Mouse (Mus musculus): ENCODE results near the gene Mrpl55.

The Mrpl55 gene

DNA sequence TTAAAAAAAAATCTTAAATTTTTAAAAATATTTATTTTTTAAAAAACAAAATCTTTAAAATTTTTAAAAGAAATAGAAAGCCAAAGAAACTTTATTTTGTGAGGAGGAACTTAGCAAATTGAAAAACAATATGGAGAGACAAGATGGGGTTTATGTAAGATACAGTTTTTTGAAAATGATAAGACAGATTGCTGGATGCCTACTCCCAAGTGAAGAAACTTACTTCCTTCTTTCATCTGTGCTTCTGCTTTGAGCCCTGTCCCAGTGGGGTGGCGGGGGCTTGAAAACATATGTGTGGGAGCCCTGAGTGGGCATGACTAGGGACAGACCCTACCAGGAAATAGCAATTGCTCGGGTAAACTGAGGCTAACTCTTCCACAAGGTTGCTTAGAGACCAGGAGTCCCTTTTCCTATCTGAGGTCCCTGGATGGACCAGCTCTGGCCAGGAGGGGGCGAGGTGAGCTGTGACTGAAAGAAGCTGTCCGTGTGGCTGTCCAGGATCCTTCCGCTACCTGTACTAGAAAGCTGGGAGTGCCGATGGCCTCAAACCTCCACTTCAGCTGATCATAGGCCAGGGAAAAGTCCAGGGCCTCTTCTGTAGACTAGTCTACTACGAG is 28.0 kb downstream of the Mrpl55 start:
- DNase-seq, result peak; percentile 90

DNA sequence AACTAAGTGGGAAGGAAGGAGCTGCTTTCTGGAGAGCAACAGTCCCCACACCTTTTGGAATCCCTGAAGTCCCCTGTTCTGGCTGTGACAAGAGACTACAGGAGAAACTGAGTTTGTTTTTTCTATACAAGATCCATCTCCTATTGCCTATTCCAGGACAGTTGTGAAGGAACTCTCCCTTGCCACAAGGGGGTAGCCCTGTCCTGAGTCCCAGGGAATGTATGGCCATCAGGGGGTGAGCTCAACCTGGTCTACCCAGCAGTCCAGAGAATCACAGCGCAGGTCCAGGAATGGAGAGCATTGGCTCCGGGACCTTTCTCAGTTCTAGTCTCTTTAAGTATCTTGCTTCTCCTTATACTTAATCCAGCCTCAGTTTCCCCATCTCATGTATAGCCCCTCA is 30.5 kb downstream of the Mrpl55 start:
- DNase-seq, result no peak

DNA sequence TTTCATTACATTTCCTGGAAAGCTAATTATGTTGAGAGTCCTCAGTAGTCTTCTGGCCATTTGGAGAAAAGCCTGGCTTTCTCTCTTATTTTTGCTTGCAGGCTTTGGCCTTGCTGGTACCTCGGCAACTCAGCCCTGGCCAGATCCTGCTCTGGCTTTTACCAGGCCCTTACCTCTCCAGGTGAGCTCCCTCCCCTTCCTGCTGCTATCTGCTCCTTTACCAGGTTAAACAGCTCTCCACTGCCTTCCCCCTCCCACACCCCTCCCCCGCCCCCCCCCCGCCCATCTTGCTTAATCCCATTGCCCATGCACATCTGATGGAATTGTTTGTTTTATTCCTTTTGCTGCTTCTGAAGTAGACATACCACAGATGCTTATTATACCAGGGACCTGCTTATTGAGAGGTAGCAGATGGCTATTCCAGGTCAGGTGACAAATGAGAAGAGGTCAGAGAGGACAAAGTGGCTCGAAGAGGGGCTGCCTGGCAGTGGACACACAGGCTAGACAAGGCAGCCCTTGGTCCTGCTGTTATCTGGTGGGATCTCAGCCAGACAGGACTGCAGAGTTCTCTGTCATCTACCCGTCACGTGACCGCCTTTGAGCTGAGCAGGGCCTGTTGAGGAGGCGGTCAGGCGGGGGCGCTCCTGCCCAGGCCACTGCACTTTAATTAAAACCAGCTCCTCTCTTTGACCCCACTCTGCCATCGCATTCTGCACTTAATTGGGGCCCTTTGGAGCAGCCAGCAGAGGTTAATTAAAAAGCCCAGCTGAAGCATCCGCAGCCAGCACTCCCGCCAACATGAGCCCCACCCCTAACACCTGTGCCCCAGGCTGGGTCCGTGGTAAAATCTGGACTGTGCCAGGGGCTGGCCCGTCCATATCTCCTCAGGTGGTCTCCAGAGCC is 36.5 kb downstream of the Mrpl55 start:
- DNase-seq, result peak; percentile 95

DNA sequence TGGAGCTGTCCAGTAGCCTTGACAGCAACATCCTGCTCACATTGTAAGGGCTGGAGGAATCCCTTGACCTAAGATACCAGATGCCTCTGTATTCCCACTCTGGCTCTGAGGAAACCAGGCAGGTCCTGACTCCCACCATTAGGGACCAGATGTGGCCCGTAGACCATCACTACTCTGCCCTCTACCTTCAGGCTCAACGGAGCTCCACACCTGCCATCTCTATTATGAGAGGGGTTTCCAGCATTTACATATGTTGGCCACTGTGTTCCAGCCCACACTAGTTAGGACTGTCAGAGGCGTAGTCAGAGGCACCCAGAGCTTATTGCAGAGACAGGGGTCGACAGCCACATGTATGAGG is 37.1 kb downstream of the Mrpl55 start:
- no peak for DNase-seq

DNA sequence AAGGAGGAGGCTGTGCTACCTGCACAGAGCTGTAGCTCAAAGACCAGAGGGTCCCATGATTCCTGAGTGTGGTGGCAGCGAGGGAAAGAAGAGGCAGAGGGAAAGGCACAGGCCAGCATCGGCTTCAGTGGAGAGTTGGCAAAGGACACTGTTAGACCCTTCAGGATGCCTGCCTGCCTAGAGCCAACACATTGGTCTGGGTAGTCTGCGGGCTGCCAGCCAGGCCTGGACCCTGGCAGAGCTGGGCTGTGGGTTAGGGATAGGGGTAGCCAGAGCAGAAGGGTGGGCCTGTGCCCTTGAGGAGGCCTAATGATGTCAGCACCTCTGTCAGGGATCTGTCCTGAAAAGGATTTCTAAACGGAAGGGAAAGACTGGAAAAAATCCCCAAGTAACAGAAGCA is 37.5 kb downstream of the Mrpl55 start:
- DNase-seq, result no peak

DNA sequence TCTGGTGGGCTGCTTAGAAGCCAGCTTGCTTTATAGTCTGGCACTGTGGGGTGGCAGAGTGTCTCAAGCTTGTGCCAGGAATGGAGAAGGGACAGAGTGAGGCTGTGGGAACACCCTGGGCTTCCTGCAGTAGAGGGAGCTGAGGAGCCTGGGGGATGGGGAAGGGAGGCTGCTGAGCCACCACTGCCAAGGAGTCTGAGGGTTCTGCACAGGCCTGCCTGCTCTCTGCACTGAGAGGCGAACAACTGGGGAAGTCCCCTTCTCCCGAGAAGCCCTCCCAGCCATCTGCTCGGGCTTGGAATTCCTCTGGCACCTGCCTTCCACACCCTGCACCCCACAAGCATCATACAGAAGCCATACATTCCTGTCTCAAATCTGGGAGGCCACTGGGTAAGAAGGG is 39.6 kb downstream of the Mrpl55 start:
- DNase-seq, result no peak

DNA sequence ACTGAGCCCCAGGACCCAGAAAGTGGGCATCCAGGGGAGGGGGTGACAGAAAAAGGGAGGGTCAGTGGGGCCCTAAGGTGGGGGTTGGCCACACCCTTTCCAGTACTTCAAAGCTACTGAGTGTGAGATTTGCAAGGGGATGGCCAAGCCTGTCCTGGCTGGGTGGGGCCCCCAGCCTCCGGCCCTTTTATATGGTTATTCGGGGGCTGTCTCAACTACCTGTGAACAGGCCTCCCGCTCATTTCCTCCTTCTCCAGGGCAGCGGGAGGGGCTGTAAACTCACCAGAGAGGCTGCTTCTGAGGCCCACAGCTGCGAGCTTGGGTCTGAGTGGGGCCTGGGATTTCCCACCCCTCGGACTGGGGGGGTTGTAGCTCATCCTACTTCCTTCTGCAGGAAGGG is 41.6 kb downstream of the Mrpl55 start:
- DNase-seq, result no peak

DNA sequence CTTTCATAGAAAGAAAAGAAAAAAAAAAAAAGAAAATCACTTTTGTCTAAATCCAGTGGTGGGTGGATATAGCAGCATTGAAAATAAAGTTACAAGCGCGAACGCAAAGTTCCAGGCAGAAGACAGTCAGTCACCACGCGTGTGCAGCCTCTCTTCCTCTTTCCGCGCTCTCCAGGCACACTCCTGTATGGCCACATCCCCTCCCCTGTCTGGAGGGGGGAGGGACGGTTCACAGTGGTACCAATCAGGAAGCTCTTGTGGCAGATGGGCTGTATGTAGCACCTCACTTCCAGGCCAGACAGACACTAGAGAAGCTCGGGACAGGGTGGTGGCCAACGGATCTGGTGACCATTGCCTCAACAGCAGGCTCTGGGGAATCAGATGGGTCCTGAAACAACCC is 45.8 kb downstream of the Mrpl55 start:
- DNase-seq, result no peak

All from lung, postnatal 36 days (tissue).